Mouse (Mus musculus) cerebellum, postnatal 10 days (tissue): Measurements from ENCODE around the gene Olfr1084.
"Not testable (repeated sequence)": the region's sequence is repeated elsewhere in the genome, so short reads cannot be mapped to it uniquely, and the experiment has no call there.

Experiments
- DNase-seq, 2 experiments: peaks; one replicate each; pipeline ENCODE4 v3.0.0; 2021; ENCODE audit warnings: mixed read lengths in 2 of 2

Gene Olfr1084

GRCm38 (mm10) chr2:86639625-86640024 is at the start of gene Olfr1084:
Gene Olfr1084 (minus strand): TSS chr2:86639725.
- not testable (repeated sequence) for DNase-seq

- no peak for DNase-seq
Observed at GRCm38 (mm10) chr2:86679992-86680391, 40.5 kb upstream of the Olfr1084 start, which contains the start of gene Olfr1086. Gene Olfr1086 (minus strand): TSS chr2:86680092.

- no peak for DNase-seq
Observed at GRCm38 (mm10) chr2:86661919-86662318, 22.4 kb upstream of the Olfr1084 start, which contains the start of gene Olfr1085. Gene Olfr1085 (minus strand): TSS chr2:86662019.

GRCm38 (mm10) chr2:86598866-86599265 is 40.7 kb downstream of the Olfr1084 start, which contains the start of gene Olfr1082:
Gene Olfr1082 (minus strand): TSS chr2:86598966.
- not testable (repeated sequence) for DNase-seq
